Mouse (Mus musculus) heart, embryonic 11.5 days (tissue): ENCODE data around the gene Nav2. TPM values are rescaled to one million over a fixed set of nuclear protein-coding genes. Genes with fewer than 3 reads are reported as not detected.

Experiments used
- ATAC-seq: fragments of 200-750 bp; cut with Nextera tagmentation; replicated peaks from 2 replicates; pipeline ENCODE4 v1.8.0; 2017; ENCODE audit warnings: moderate library complexity; ENCODE audit not compliant: insufficient number of reproducible peaks, low FRiP score, low TSS enrichment
- H3K27ac ChIP-seq: fragments of 300-500 bp; sonication (generic); 2 replicates; pipeline ENCODE4 v1.5.1; 2014; ENCODE audit warnings: mild to moderate bottlenecking, low read depth, low read length
- H3K27me3 ChIP-seq: fragments of 300-500 bp; sonication (generic); 2 replicates; pipeline ENCODE4 v1.6.1; 2014; ENCODE audit warnings: mild to moderate bottlenecking, low read length, mixed read lengths; ENCODE audit not compliant: control insufficient read depth, insufficient read depth
- H3K36me3 ChIP-seq: fragments of 300-500 bp; sonication (generic); 2 replicates; pipeline ENCODE4 v1.6.1; 2014; ENCODE audit warnings: mild to moderate bottlenecking, low read length, moderate library complexity, mixed read lengths; ENCODE audit not compliant: control insufficient read depth, insufficient read depth
- H3K4me1 ChIP-seq: fragments of 300-500 bp; sonication (generic); 2 replicates; pipeline ENCODE4 v1.6.1; 2014; ENCODE audit warnings: low read length; ENCODE audit not compliant: control insufficient read depth, insufficient read depth
- H3K4me2 ChIP-seq: fragments of 300-500 bp; sonication (generic); 2 replicates; pipeline ENCODE4 v1.6.1; 2014; ENCODE audit warnings: mild to moderate bottlenecking, moderate library complexity
- H3K4me3 ChIP-seq: fragments of 300-500 bp; sonication (generic); 2 replicates; pipeline ENCODE4 v1.5.1; 2014; ENCODE audit warnings: low read depth, low read length
- H3K9ac ChIP-seq: fragments of 300-500 bp; sonication (generic); 2 replicates; pipeline ENCODE4 v1.6.1; 2014; ENCODE audit warnings: mild to moderate bottlenecking, low read depth, low read length, moderate library complexity
- H3K9me3 ChIP-seq: fragments of 300-500 bp; sonication (generic); replicated peaks from 2 replicates; pipeline ENCODE4 v1.6.1; 2016; ENCODE audit warnings: low read length; ENCODE audit not compliant: control insufficient read depth
- WGBS: fragments of 180-500 bp; shearing (Covaris S2); extraction: QIAGEN DNeasy Blood & Tissue Kit; methylation state at CpG from one replicate; pipeline ENCODE4 v1.1.7; 2014; ENCODE audit not compliant: insufficient replicate concordance; 5-methylcytosine and 5-hydroxymethylcytosine counted together
- polyA plus RNA-seq: library from polyadenylated mRNA; unstranded; fragments of >200 nt; fragmentation: Nextera tagmentation; extraction: Ambion mirVana; gene quantifications from 2 replicates; pipeline ENCODE4 v1.2.1, GENCODE M21; 2014

Nav2 gene
- polyA plus RNA-seq, 1 experiment from 2014 or later = 32.2 TPM

DNA sequence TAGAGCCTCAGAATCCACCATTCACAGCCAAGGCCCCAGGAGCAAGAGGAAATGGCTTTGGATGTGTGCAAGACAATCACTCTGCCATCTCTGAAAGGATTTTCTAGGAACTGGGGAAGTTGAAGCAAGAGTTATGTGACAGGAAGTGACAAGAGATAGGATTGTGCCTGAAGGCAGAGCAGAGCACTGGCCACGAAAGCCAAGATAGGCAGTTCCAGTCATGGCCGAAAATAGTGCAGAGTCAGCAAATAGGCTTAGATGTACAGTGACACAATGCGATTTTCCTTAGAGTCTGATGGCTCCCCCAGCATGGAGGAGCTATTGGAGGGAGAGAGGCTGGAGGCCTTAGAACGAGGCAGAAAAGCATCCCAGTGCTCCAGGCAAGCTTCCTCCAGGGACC, 269.7 kb downstream of the Nav2 start:
- 49% methylated on average over 4 of the region's 4 CpGs for WGBS
- ATAC-seq = no peak
- Histone ChIP-seq H3K27me3 (no peaks in the 10 kb centered on the region), H3K9ac (no peak overlapping the region), H3K4me2 (no peak overlapping the region), H3K9me3 (no peaks in the 10 kb centered on the region), H3K27ac (no peak overlapping the region), H3K4me3 (no peak overlapping the region), H3K4me1 (peaks cover 31% of the 10 kb centered on the region), H3K36me3 (no peaks in the 10 kb centered on the region)

- 46% methylated on average over 8 of the region's 8 CpGs for WGBS
- no peak overlapping the region for H3K4me2 ChIP-seq
- H3K9me3 ChIP-seq = no peaks in the 10 kb centered on the region
- no peaks in the 10 kb centered on the region for H3K36me3 ChIP-seq
- H3K4me3 ChIP-seq = no peak overlapping the region
- H3K9ac ChIP-seq = no peak overlapping the region
- no peaks in the 10 kb centered on the region for H3K27me3 ChIP-seq
- no peak overlapping the region for H3K27ac ChIP-seq
- no peak for ATAC-seq
- H3K4me1 ChIP-seq = peaks cover 27% of the 10 kb centered on the region
These were observed 272.5 kb downstream of the Nav2 start for GRCm38 (mm10) chr7:49181010-49181409.

DNA sequence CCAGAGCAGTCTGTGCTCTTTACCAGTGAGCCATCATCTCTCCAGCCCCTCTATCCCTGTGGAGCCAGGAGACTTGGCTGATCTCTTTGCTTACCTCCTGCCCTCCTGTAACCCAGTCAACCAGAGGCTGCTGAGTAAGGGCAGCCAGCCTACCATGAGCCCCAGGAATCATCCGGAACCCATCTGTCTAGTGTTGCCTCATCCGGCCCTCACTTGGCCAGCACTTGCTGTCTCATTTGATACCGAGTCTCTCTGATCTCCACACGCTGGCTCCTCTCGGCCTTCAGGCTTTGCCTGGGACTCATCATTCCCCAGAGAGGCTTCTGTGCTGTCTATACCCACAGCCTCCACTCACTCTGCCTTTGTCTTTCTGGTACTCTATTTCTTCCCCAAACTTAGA, 273.9 kb downstream of the Nav2 start:
- H3K4me1 ChIP-seq = peaks cover 23% of the 10 kb centered on the region

DNA sequence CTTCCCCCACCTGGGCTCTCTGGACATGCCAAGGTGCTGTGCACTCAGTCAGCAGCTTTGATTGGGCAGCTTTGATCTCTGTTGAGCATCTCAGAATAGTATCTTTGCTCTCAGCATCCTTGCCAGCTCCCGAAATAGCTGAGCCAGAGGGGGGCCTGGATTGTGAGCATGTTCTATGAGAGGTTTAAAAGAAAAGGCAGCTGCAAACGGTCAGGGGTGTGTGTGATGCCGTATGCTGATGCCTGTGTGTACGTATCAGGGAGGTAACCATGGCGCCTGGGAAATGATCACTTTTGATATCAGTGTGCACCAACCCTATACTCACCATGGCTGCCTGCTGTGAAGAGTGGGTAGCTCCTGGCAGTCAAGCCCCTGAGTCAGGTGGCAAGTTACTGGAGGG, 275.2 kb downstream of the Nav2 start:
- H3K4me2 ChIP-seq = no peak overlapping the region
- H3K27me3 ChIP-seq = no peaks in the 10 kb centered on the region
- ATAC-seq = no peak
- no peaks in the 10 kb centered on the region for H3K9me3 ChIP-seq
- H3K36me3 ChIP-seq = no peaks in the 10 kb centered on the region
- H3K4me3 ChIP-seq = no peak overlapping the region
- no peak overlapping the region for H3K9ac ChIP-seq
- H3K27ac ChIP-seq = no peak overlapping the region
- 61% methylated on average over 5 of the region's 5 CpGs for WGBS
- H3K4me1 ChIP-seq = peaks cover 17% of the 10 kb centered on the region

More for the DNA sequence above, 273.9 kb downstream of the Nav2 start:
- Histone ChIP-seq H3K27ac (no peak overlapping the region), H3K36me3 (no peaks in the 10 kb centered on the region), H3K9ac (no peak overlapping the region), H3K9me3 (no peaks in the 10 kb centered on the region), H3K27me3 (no peaks in the 10 kb centered on the region), H3K4me3 (no peak overlapping the region), H3K4me2 (no peak overlapping the region)
- ATAC-seq = no peak
- WGBS = 79% methylated on average over 5 of the region's 5 CpGs

DNA sequence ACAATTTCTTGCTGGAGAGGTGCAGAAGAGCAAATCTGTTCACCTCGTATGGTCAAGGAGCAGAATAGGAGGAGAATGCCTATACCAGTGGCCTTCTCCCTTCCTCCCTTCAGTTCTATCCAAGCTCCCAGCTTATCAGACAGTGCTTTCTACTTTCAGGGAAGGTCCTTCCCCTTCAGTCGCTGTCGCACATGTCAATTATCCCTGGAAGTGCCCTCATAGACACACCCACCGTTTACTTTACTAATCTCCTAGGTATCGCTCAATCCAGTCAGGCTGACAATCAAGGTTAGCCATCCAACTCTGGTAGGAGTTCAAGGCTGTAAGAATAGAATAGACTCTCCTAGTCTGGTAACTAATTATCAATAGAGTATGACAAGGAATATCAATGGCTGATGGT, 277.5 kb downstream of the Nav2 start:
- Histone ChIP-seq H3K4me3 (no peak overlapping the region), H3K4me1 (peaks cover 13% of the 10 kb centered on the region), H3K36me3 (no peaks in the 10 kb centered on the region), H3K9ac (no peak overlapping the region), H3K27ac (no peak overlapping the region), H3K27me3 (no peaks in the 10 kb centered on the region), H3K9me3 (no peaks in the 10 kb centered on the region), H3K4me2 (no peak overlapping the region)
- ATAC-seq = no peak
- 61% methylated on average over 5 of the region's 5 CpGs for WGBS

- ATAC-seq = no peak
- Histone ChIP-seq H3K9me3 (no peaks in the 10 kb centered on the region), H3K36me3 (no peaks in the 10 kb centered on the region), H3K27ac (no peak overlapping the region), H3K4me3 (no peak overlapping the region), H3K4me2 (no peak overlapping the region), H3K27me3 (no peaks in the 10 kb centered on the region), H3K4me1 (peaks cover 12% of the 10 kb centered on the region; the same call in 1 of the 2 replicates), H3K9ac (no peak overlapping the region)
- WGBS = 78% methylated on average over 5 of the region's 5 CpGs
These were observed 280.8 kb downstream of the Nav2 start for GRCm38 (mm10) chr7:49189364-49189763.

GRCm38 (mm10) chr7:49190231-49190985, 281.9 kb downstream of the Nav2 start:
- peaks cover 12% of the 10 kb centered on the region; the same call in 1 of the 2 replicates for H3K4me1 ChIP-seq
- H3K9me3 ChIP-seq = no peaks in the 10 kb centered on the region
- 74% methylated on average over 4 of the region's 4 CpGs for WGBS

DNA sequence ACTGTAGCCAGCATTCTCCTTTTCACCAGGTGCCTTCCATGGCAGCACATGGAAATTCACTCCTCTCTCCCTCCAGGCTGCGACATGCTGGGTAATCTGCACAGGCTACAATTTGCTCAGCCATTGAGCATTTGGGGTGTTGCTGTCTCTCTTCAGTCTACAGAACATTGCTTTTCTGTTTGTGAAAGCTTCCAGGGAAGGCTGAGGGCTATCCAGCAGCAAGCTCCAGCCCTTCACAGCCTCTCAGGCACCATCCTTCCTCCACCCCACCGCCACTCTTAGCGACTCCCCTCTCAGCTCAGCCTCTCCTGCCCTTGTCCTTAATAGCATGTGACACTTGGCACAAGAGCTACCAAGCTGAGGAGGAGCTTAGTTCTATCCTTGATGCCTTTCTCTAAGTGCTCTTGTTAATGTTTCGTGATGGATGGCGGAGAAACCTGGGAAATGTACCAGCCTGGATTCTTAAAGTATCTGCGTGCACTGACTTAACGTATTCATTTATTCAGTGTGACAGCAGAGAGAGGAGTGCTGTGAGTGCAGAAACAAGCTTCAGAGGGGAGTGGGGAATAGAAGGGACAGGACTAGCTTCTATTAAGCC, 282.7 kb downstream of the Nav2 start:
- Histone ChIP-seq H3K4me2 (no peak overlapping the region), H3K4me3 (no peak overlapping the region), H3K4me1 (peaks cover 12% of the 10 kb centered on the region; the same call in 1 of the 2 replicates), H3K27me3 (no peaks in the 10 kb centered on the region), H3K27ac (no peak overlapping the region), H3K36me3 (no peaks in the 10 kb centered on the region), H3K9me3 (no peaks in the 10 kb centered on the region), H3K9ac (no peak overlapping the region)
- 43% methylated on average over 7 of the region's 7 CpGs for WGBS
- ATAC-seq = no peak

More at GRCm38 (mm10) chr7:49190231-49190985, 281.9 kb downstream of the Nav2 start:
- no peak overlapping the region for H3K9ac ChIP-seq
- no peak overlapping the region for H3K27ac ChIP-seq
- no peak overlapping the region for H3K4me2 ChIP-seq
- ATAC-seq = no peak
- H3K4me3 ChIP-seq = no peak overlapping the region
- no peaks in the 10 kb centered on the region for H3K36me3 ChIP-seq
- no peaks in the 10 kb centered on the region for H3K27me3 ChIP-seq
